Mouse (Mus musculus) bone marrow macrophage, adult 2 months (primary cell): Measurements from ENCODE around the gene Slc6a17.

ENCODE experiments used
- CTCF ChIP-seq: IDR thresholded peaks from 2 replicates; pipeline ENCODE4 v1.5.1; 2012; ENCODE audit warnings: low read depth, mild to moderate bottlenecking, low read length, moderate library complexity
- POLR2A ChIP-seq: IDR thresholded peaks from 2 replicates; pipeline ENCODE4 v1.6.1; 2012; ENCODE audit warnings: mild to moderate bottlenecking, low read depth, low read length, borderline replicate concordance

GRCm38 (mm10) chr3:107446822-107447221, 71.0 kb downstream of the Slc6a17 start:
- no peak for TF ChIP-seq CTCF
- TF ChIP-seq POLR2A, result no peak
